Mouse (Mus musculus) E14TG2a.4 (cell line): ENCODE data around the gene Gm48552.

Source experiments
- CTCF ChIP-seq: conservative IDR thresholded peaks from 2 replicates; pipeline ENCODE4 v1.5.1; 2014; ENCODE audit warnings: low read length
- NANOG ChIP-seq: IDR thresholded peaks from 2 replicates; pipeline ENCODE4 v1.6.1; 2014; ENCODE audit warnings: borderline replicate concordance, low read length, mixed read lengths
- POU5F1 ChIP-seq: IDR thresholded peaks from 2 replicates; pipeline ENCODE4 v1.6.1; 2014; ENCODE audit warnings: low read length, borderline replicate concordance

DNA sequence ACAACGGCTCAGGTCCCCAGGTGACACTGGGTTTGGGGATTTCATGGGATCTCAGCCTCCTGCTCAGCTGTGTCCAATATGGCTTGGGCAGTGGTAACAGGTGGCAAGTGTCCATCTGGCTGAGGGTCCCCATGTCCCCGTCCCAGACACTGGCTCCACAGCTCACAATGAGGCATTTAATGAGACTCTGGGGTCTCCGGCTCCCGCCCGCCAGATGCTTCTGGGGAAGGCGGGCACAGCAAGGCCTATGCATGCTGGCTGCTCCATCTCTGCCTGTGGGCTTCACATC, 21.7 kb upstream of the Gm48552 start:
- TF ChIP-seq CTCF: no peak
- TF ChIP-seq POU5F1: no peak
- TF ChIP-seq NANOG: no peak
